Mouse (Mus musculus) heart, postnatal 14 days (tissue): ENCODE measurements around the gene Klra4. TPM values are rescaled to one million over a fixed set of nuclear protein-coding genes. Genes with fewer than 3 reads are reported as not detected.
"Not testable (repeated sequence)": the region's sequence is repeated elsewhere in the genome, so short reads cannot be mapped to it uniquely, and the experiment has no call there.

ENCODE experiments used
- DNase-seq, 2 experiments: peaks; one replicate each; pipeline ENCODE4 v3.0.0; 2021 to 2022
- intact Hi-C: fragments of 180-260 bp; cut with DNase I; formaldehyde crosslinking; loops from one replicate; pipeline ENCODE4 v1.15.1; 2025
- long read RNA-seq, 2 experiments: library from polyadenylated mRNA; stranded (forward); transcript quantifications; one replicate each; pipeline ENCODE4 v2.0.0; 2021
- total RNA-seq, 2 experiments: library from RNA; stranded (reverse); gene quantifications; 2 replicates each; pipeline ENCODE4 v1.2.3; 2021

The Klra4 gene
- not detected for total RNA-seq
- long read RNA-seq, experiment 1, result 0 reads
- long read RNA-seq, experiment 2, result 0 reads

DNA sequence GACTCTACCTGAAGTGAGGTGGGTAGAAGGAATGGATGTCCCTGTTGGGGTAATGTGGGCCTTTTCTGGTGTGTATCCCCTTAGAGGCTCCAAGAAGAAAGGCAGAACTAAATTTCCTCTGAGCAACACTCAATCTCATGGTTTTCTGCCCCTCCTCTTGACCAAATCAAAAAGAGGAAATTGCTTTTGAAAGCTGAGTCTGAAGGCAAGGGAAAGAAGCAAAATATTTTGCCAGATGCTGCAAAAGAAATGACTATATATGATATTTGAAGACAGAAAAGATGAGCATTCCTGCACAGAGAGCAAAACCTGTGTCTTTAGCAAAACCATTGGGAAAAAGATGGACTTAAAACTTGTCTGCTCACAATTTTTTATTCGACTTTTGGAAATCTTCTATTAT is at the start of gene Klra4:
Klra4 (minus strand) TSS at position 101 of the 400 bp plus-strand sequence.
- not testable (repeated sequence) for DNase-seq

DNA sequence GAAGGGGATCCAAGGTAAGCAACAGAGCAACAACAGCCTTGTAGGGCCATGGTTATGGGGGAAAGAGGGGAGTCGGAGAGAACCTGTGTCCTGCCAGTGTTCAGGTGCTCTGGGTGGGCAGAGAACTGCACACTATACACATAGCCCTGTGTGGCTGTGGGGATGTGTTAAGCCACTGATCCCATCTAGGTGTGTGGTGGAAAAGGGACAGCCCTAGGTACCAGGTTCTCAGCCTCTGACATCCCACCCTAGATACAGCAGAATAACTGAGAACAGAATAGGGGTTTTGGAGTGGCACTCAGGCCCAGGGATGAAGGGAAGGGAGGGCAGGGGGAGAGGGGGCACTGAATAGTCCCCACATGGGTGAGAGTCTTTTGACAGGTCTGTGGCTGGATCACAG is 43.4 kb upstream of the Klra4 start:
- intact Hi-C loops, result no loop called here
- no peak for DNase-seq

More for the DNA sequence above, at the start of gene Klra4:
- intact Hi-C loops, result loop anchor here (5.0 kb wide), 1 partner anchor 240 kb away; no protein-coding TSS in a partner anchor

GRCm38 (mm10) chr6:130102743-130103142 is 35.7 kb upstream of the Klra4 start:
- intact Hi-C loops, DNase-seq: not testable (repeated sequence)

DNA sequence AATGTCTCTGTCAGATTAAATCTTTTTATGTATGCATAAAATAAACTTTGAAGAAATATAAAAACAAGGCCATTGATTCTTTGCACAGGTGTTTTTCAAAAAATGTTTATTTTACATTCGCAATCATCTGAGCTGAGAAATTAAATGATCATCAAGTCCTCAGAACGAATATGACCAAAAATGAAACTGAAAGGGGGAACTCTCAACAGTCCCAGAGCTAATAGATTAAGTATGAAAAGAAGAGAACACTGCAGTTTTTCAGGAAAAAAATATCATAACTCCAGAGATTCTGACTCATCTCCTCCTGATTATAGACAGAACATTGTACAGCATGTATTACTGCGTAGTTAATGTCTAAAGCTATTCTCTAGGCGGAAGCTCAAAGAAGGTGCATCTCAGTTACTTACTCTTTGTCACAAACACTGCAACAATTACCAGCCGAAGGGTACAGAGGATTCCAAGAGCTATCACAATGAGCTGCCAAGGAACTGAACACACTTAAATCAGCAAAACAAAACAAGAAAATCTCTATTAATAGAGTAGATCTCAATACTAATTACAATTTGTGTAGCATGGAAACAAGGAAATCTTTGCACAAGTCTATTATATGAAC is 25.4 kb upstream of the Klra4 start:
- intact Hi-C loops, result no loop called here
- DNase-seq, result no peak

GRCm38 (mm10) chr6:130065196-130065595 is 1.9 kb downstream of the Klra4 start:
- intact Hi-C loops, result loop anchor here (5.0 kb wide), 1 partner anchor 242 kb away; no protein-coding TSS in a partner anchor
- no peak for DNase-seq

DNA sequence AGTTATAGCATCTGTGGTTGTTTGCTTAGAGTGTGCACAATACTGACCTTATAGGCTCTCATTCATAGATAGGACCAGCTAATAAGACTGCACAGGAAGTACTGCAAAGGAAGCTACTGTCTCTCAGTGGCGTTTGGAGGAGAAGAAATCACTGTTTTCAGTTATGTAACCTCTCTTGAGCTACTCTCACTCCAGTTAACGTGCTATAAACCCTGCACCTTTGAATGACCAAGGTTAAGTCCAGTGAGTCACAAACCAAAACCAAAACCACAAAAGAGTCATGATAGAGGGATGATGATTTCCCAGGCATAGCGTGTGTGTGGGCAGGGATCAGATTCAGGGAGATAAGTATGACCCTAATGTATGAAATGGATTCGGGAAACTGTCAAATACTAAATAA is 31.9 kb downstream of the Klra4 start:
- DNase-seq, intact Hi-C loops: not testable (repeated sequence)

- DNase-seq, intact Hi-C loops: not testable (repeated sequence)
Observed at GRCm38 (mm10) chr6:130031493-130032089, 35.5 kb downstream of the Klra4 start.

DNA sequence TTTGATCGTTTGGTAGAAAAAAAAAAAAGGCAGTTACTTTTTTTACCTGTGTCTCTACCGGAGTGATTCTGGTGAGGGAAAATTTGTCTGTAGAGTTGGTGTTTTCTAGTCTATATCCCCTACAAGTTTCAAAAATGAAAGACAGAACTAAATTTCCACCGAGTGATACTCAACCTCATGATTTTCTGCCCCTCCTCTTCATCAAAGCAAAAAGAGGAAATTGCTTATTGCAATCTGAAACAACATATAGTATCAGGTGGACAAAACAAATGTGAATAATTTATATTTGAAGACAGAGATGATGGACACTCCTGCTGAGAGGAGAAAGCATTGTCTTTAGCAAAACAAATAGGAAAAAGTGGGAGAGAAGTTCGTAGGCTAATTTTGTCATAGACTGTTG is 40.2 kb downstream of the Klra4 start, which contains the start of gene Klra6:
Klra6 (minus strand) TSS at position 101 of the 400 bp plus-strand sequence.
- intact Hi-C loops, result no loop called here
- DNase-seq, result no peak

Other genes starting within 250 kb of the Klra4 start
- not detected for gene Gm17631, start 204.6 kb downstream of the Klra4 start, total RNA-seq
- gene Klra17, start 190.6 kb downstream of the Klra4 start, total RNA-seq, result not detected
- not detected for gene Klra5, start 149.6 kb downstream of the Klra4 start, total RNA-seq
- not detected for gene Klra6, start 40.3 kb downstream of the Klra4 start, total RNA-seq
- gene Klra8, start 62.6 kb upstream of the Klra4 start, total RNA-seq, result under 1 TPM; 0.24 to 0.29 TPM
- 1 to 10 TPM; 1.1 to 1.2 TPM for gene Klra9, start 125.8 kb upstream of the Klra4 start, total RNA-seq
- gene Klra7, start 166.1 kb upstream of the Klra4 start, total RNA-seq, result not detected
- not detected for gene Klra10, start 214.7 kb upstream of the Klra4 start, total RNA-seq